Mouse (Mus musculus) embryonic facial prominence, embryonic 15.5 days (tissue): Measurements from ENCODE around the gene Lsm10. TPM values are rescaled to one million over a fixed set of nuclear protein-coding genes. Genes with fewer than 3 reads are reported as not detected.

ENCODE experiments used
- ATAC-seq: fragments of 200-750 bp; cut with Nextera tagmentation; 2 replicates; pipeline ENCODE4 v1.8.0; 2017; ENCODE audit warnings: low read depth, moderate TSS enrichment; ENCODE audit not compliant: insufficient number of reproducible peaks, low FRiP score, low TSS enrichment
- H3K27ac ChIP-seq: fragments of 300-500 bp; sonication (generic); replicated peaks from 2 replicates; pipeline ENCODE4 v1.5.1; 2015; ENCODE audit warnings: mild to moderate bottlenecking, inconsistent platforms
- H3K27me3 ChIP-seq: fragments of 300-500 bp; sonication (generic); 2 replicates; pipeline ENCODE4 v1.6.1; 2015; ENCODE audit warnings: inconsistent platforms
- H3K36me3 ChIP-seq: fragments of 300-500 bp; sonication (generic); 2 replicates; pipeline ENCODE4 v1.6.1; 2015; ENCODE audit warnings: mild to moderate bottlenecking, inconsistent platforms
- H3K4me1 ChIP-seq: fragments of 300-500 bp; sonication (generic); 2 replicates; pipeline ENCODE4 v1.6.1; 2015; ENCODE audit warnings: inconsistent platforms
- H3K4me2 ChIP-seq: fragments of 300-500 bp; sonication (generic); replicated peaks from 2 replicates; pipeline ENCODE4 v1.6.1; 2015; ENCODE audit warnings: mild to moderate bottlenecking, inconsistent platforms
- H3K4me3 ChIP-seq: fragments of 300-500 bp; sonication (generic); replicated peaks from 2 replicates; pipeline ENCODE4 v1.5.1; 2015; ENCODE audit warnings: mild to moderate bottlenecking, inconsistent platforms
- H3K9ac ChIP-seq: fragments of 300-500 bp; sonication (generic); 2 replicates; pipeline ENCODE4 v1.6.1; 2015; ENCODE audit warnings: inconsistent platforms
- H3K9me3 ChIP-seq: fragments of 300-500 bp; sonication (generic); replicated peaks from 2 replicates; pipeline ENCODE4 v1.6.1; 2016; ENCODE audit warnings: inconsistent platforms
- WGBS: fragments of 180-500 bp; shearing (Covaris S2); methylation state at CpG from one replicate; pipeline ENCODE4 v1.1.7; 2015; 5-methylcytosine and 5-hydroxymethylcytosine counted together
- polyA plus RNA-seq: library from polyadenylated mRNA; unstranded; fragments of >200 nt; fragmentation: Nextera tagmentation; extraction: Ambion mirVana; gene quantifications from 2 replicates; pipeline ENCODE4 v1.2.1, GENCODE M21; 2015

The Lsm10 gene
- polyA plus RNA-seq, result 55.4 and 60.6 TPM in 2 replicates

DNA sequence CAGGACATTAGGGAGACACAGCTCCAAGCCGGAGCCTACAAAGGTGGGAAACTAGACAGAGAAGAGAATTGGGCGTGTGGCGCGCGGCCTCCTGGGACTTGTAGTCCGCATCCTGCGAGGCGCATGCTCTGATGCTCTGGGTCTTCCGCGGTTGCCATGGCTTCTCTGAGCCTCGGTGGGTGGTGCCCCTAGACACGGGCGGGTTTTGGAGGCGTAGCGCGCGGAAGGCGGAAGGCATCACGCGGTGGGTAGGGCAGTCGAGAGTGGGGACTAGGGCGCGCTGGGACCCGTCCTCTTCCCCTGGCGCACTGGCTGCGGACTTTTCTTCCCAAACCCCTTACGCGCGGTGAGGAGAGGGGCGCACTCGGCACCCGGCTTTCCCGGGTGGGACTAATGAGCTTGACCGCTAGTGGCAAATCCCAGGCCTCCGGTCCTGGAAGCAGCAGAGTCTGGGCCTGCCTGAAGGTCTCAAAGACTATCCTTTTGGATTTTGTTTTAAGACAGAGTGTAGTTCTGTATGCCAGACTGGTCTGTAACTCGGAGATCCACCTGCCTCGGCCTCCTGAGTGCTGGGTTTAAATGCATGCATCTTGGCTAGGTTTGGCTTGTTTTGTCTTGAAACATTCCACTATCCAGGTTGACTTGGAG lies at the start of gene Lsm10:
Gene Lsm10 (plus strand): TSS at position 160 of the 648 bp plus-strand sequence.
- ATAC-seq, result peak; percentile 97
- peak within 1 kb of the TSS; percentile 62 for H3K4me2 ChIP-seq
- peak within 1 kb of the TSS; percentile 62 for H3K4me3 ChIP-seq
- H3K27ac ChIP-seq, result peak within 1 kb of the TSS; percentile 81
- no peaks in the 10 kb centered on the region for H3K27me3 ChIP-seq
- no peaks in the 10 kb centered on the region for H3K9me3 ChIP-seq
- H3K36me3 ChIP-seq, result 0 out of 2 replicates have a peak, but pooled peaks cover 12% of the 10 kb centered on the region
- peaks cover 27% of the 10 kb centered on the region for H3K4me1 ChIP-seq
- H3K9ac ChIP-seq, result peak within 1 kb of the TSS; percentile 66
- 5% methylated on average over 36 of the region's 37 CpGs for WGBS

DNA sequence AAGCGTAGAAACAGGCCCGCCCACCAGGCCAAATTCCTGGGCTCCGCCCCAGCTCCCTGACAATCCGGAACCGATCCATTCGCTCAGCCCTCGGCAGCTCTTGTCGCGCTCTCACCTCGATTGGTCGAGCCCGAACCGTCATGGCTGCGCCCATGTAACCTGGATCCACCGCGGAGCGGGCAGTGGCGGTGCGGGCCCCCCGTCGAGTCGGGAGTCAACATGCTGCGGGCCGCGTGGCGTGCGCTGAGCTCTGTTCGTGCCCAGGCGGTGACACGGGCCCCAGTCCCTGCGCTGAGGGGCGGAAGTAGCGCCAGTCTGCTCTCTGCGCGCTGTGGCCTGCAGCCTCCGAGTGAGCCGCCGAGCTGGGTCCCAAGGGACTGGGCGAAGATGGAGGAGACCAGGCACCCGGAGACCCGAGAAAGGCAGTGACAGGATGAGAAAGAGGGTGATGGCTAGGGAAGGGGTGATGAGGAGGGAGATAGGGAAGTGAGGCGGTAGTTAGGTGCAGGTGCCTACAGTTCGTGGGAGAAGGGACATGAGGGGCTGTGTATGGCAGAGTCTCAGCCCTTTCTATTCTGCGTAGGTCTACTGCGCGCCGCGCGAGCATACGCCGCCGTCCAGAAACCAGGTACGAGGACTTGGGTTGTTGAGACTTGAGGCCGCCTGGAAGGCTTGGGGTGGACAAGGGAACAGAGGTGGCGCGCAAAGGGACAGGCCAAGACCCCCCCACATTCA lies 49.4 kb upstream of the Lsm10 start, which contains the start of gene Mrps15:
Gene Mrps15 (plus strand): TSS at position 75 of the 735 bp plus-strand sequence.
- H3K4me1 ChIP-seq, result peaks cover 13% of the 10 kb centered on the region
- peak; percentile 92 for ATAC-seq
- peak within 1 kb of the TSS; percentile 82 for H3K9ac ChIP-seq
- H3K36me3 ChIP-seq, result peaks cover 29% of the 10 kb centered on the region
- no peaks in the 10 kb centered on the region for H3K9me3 ChIP-seq
- H3K4me3 ChIP-seq, result peak within 1 kb of the TSS; percentile 96
- H3K4me2 ChIP-seq, result peak within 1 kb of the TSS; percentile 89
- peak within 1 kb of the TSS; percentile 83 for H3K27ac ChIP-seq
- under 1% methylated on average over 56 of the region's 56 CpGs for WGBS
- no peaks in the 10 kb centered on the region for H3K27me3 ChIP-seq

GRCm38 (mm10) chr4:126051617-126052016 lies 44.8 kb upstream of the Lsm10 start:
- H3K4me3 ChIP-seq, result no peak overlapping the region
- ATAC-seq, result no peak
- no peak overlapping the region for H3K27ac ChIP-seq
- no peak overlapping the region for H3K4me2 ChIP-seq
- no peak overlapping the region for H3K9ac ChIP-seq
- no peaks in the 10 kb centered on the region for H3K27me3 ChIP-seq
- H3K36me3 ChIP-seq, result peaks cover 65% of the 10 kb centered on the region
- peaks cover 13% of the 10 kb centered on the region for H3K4me1 ChIP-seq
- no peaks in the 10 kb centered on the region for H3K9me3 ChIP-seq
- 77% methylated on average over 7 of the region's 7 CpGs for WGBS

GRCm38 (mm10) chr4:126057207-126058133 lies 39.0 kb upstream of the Lsm10 start:
- Histone ChIP-seq H3K27ac (peak overlapping the region; percentile 51; the same call in 1 of the 2 replicates), H3K9ac (peak overlapping the region; percentile 59), H3K4me2 (peak overlapping the region; percentile 84), H3K4me1 (peaks cover 14% of the 10 kb centered on the region), H3K9me3 (no peaks in the 10 kb centered on the region), H3K27me3 (no peaks in the 10 kb centered on the region), H3K4me3 (peak overlapping the region; percentile 74), H3K36me3 (peaks cover 33% of the 10 kb centered on the region)
- WGBS, result 13% methylated on average over 19 of the region's 19 CpGs
- ATAC-seq, result no peak

- Histone ChIP-seq H3K27ac (peak within 1 kb of the TSS; percentile 51; the same call in 1 of the 2 replicates), H3K4me3 (peak within 1 kb of the TSS; percentile 74), H3K36me3 (peaks cover 28% of the 10 kb centered on the region), H3K9ac (peak within 1 kb of the TSS; percentile 59), H3K4me2 (peak within 1 kb of the TSS; percentile 84), H3K4me1 (peaks cover 14% of the 10 kb centered on the region), H3K27me3 (no peaks in the 10 kb centered on the region), H3K9me3 (no peaks in the 10 kb centered on the region)
- peak; percentile 94 for ATAC-seq
- under 1% methylated on average over 57 of the region's 57 CpGs for WGBS
These were observed 38.1 kb upstream of the Lsm10 start, which contains the start of gene Oscp1 for GRCm38 (mm10) chr4:126058134-126058996. Gene Oscp1 (plus strand): TSS chr4:126058565.

GRCm38 (mm10) chr4:126058997-126059362 lies 37.4 kb upstream of the Lsm10 start:
- 35% methylated on average over 9 of the region's 9 CpGs for WGBS
- H3K9ac ChIP-seq, result peak overlapping the region; percentile 59

GRCm38 (mm10) chr4:126062856-126063255 lies 33.6 kb upstream of the Lsm10 start:
- H3K9me3 ChIP-seq, result no peaks in the 10 kb centered on the region
- no peak overlapping the region for H3K4me3 ChIP-seq
- H3K4me2 ChIP-seq, result no peak overlapping the region
- H3K27ac ChIP-seq, result no peak overlapping the region
- no peaks in the 10 kb centered on the region for H3K36me3 ChIP-seq
- no peak overlapping the region for H3K9ac ChIP-seq
- H3K4me1 ChIP-seq, result peaks cover 6% of the 10 kb centered on the region
- no peak for ATAC-seq
- WGBS, result 50% methylated on average over 1 of the region's 1 CpGs
- no peaks in the 10 kb centered on the region for H3K27me3 ChIP-seq

More at GRCm38 (mm10) chr4:126058997-126059362, 37.4 kb upstream of the Lsm10 start:
- H3K27me3 ChIP-seq, result no peaks in the 10 kb centered on the region
- ATAC-seq, result no peak
- H3K4me1 ChIP-seq, result peaks cover 14% of the 10 kb centered on the region
- H3K36me3 ChIP-seq, result peaks cover 22% of the 10 kb centered on the region
- peak overlapping the region; percentile 84 for H3K4me2 ChIP-seq
- H3K4me3 ChIP-seq, result peak overlapping the region; percentile 74
- H3K9me3 ChIP-seq, result no peaks in the 10 kb centered on the region
- no peak overlapping the region for H3K27ac ChIP-seq

- Histone ChIP-seq H3K4me2 (no peak overlapping the region), H3K4me1 (no peaks in the 10 kb centered on the region), H3K4me3 (no peak overlapping the region), H3K27ac (no peak overlapping the region), H3K9me3 (no peaks in the 10 kb centered on the region), H3K27me3 (no peaks in the 10 kb centered on the region), H3K36me3 (no peaks in the 10 kb centered on the region), H3K9ac (no peak overlapping the region)
- 81% methylated on average over 7 of the region's 7 CpGs for WGBS
- ATAC-seq, result no peak
These were observed 31.2 kb upstream of the Lsm10 start for GRCm38 (mm10) chr4:126065241-126065640.

- Histone ChIP-seq H3K4me3 (no peak overlapping the region), H3K4me1 (no peaks in the 10 kb centered on the region), H3K9me3 (no peaks in the 10 kb centered on the region), H3K9ac (no peak overlapping the region), H3K27ac (no peak overlapping the region), H3K27me3 (no peaks in the 10 kb centered on the region), H3K36me3 (no peaks in the 10 kb centered on the region), H3K4me2 (no peak overlapping the region)
- 57% methylated on average over 15 of the region's 15 CpGs for WGBS
- 0 out of 2 replicates have a peak, but pooled peaks have one; percentile 29 for ATAC-seq
These were observed 28.9 kb upstream of the Lsm10 start for GRCm38 (mm10) chr4:126067401-126068077.

DNA sequence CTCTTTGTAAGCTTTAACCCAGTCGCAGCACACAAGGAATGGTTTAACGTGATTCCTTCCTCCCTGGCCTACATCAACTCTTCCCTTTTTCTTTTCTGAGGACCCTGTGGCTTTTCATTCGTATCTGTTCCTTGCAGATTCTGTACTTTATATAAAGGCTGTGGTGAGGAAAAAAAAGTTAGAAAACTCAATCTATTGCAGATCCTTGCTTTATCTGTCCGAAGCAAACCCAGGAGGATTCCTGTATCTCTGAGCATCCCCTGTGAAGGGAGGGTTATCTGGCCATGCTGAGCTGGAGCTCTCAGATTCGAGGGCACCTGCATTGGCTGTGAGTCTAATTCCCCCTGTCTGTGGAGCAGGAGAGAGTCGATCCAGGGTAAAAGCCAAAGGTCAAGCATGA lies 27.6 kb upstream of the Lsm10 start:
- Histone ChIP-seq H3K27ac (no peak overlapping the region), H3K4me1 (no peaks in the 10 kb centered on the region), H3K27me3 (no peaks in the 10 kb centered on the region), H3K9ac (no peak overlapping the region), H3K36me3 (no peaks in the 10 kb centered on the region), H3K9me3 (no peaks in the 10 kb centered on the region), H3K4me3 (no peak overlapping the region), H3K4me2 (no peak overlapping the region)
- ATAC-seq, result no peak
- 77% methylated on average over 6 of the region's 6 CpGs for WGBS
